Mouse (Mus musculus): ENCODE measurements around the gene Mrpl20. TPM values are rescaled to one million over a fixed set of nuclear protein-coding genes. Genes with fewer than 3 reads are reported as not detected.
A peak's percentile ranks its signal among the peaks of the same experiment; 100 is the strongest.

Gene Mrpl20
- polyA plus RNA-seq, 2 experiments from 2014 or later = 160 to 164 TPM

DNA sequence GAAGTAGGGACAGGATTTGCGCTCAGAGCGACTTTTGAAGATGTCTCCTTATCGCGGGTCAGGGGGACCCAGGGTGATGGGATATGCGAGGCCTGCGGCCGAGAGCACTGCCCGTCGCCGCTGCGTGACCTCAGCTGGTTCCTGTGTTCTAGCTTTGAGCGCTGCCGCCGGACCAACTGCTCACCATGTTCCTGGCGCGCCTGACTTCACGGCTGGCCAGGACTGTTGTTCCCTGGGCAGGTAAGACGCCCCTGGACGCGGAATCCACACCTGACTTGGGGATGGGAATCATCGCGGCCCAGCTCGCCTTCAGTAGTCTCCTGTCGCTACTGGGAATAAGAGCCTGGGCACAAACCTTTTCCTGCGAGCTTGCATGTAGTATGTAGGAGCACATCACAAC is 29.2 kb downstream of the Mrpl20 start:
- no peak for ATAC-seq

DNA sequence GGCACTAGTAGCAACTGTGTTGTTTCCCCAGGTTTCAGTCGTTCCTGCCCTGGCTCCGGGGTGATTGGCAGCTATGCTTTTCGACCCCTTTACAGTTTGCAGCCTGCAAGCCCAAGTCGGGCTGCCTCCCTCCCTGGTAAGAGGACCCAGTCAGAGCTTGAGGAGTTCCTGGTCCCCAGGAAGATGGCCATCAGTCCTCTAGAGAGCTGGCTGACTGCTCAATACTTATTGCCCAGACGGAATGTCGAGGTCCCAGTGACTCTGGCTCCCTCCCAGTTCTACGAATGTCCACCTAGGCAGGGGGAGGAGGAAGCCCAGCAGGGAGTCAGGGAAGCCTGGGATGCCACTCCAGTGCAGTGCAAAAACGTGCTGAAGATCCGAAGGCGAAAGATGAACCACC is 29.6 kb downstream of the Mrpl20 start:
- ATAC-seq = no peak

GRCm38 (mm10) chr4:155833234-155833633 is 30.6 kb downstream of the Mrpl20 start:
- no peak for ATAC-seq

DNA sequence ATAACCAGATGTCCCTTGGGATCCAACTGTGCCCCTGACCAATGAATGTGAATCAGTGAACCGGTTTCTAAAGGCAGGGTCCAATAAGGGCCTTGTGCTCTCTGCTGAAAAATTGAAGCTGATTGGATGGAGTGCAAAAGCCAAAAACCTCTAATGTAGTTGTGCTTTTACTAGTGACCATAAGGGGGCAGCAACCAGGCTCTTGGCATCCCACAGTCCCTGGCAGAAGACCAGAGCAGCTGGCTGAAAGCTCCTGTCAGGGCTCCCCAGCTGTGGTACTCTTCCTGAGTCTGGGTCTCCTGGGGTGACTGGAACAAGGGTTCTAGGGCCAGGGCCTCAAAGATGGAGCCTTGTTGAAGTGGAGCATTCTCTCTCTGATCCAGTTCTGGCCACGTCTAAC is 31.2 kb downstream of the Mrpl20 start:
- ATAC-seq = peak; percentile 48

DNA sequence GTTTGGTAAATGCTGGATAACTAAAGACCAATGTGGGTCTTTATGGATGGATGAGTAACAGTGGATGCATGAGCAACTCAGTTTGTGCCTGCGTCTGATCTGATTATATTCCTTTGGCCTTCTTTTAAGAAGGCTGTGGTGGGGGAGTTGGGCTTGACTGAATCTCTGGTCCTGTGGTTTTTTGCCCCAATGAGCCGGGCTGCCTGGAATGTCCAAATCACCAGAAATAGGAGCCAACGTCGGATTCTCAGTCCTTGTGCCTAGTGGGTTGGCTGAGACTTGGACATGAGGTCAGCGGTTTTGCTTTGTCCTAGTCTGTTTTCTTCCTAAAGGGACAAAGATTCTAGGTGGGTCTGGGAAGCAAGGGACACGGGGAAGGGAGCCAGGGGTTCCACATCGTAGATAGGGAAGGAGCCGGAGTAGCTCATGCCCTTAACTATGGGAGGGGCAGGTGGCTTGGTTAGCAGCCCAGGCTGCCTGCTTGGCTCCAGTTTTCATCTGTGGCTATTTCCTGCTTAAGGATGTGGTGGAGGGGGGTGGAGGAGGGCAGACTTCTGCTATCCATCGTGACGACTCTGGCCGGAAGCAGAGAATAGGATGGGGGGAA is 34.8 kb downstream of the Mrpl20 start:
- ATAC-seq = no peak

DNA sequence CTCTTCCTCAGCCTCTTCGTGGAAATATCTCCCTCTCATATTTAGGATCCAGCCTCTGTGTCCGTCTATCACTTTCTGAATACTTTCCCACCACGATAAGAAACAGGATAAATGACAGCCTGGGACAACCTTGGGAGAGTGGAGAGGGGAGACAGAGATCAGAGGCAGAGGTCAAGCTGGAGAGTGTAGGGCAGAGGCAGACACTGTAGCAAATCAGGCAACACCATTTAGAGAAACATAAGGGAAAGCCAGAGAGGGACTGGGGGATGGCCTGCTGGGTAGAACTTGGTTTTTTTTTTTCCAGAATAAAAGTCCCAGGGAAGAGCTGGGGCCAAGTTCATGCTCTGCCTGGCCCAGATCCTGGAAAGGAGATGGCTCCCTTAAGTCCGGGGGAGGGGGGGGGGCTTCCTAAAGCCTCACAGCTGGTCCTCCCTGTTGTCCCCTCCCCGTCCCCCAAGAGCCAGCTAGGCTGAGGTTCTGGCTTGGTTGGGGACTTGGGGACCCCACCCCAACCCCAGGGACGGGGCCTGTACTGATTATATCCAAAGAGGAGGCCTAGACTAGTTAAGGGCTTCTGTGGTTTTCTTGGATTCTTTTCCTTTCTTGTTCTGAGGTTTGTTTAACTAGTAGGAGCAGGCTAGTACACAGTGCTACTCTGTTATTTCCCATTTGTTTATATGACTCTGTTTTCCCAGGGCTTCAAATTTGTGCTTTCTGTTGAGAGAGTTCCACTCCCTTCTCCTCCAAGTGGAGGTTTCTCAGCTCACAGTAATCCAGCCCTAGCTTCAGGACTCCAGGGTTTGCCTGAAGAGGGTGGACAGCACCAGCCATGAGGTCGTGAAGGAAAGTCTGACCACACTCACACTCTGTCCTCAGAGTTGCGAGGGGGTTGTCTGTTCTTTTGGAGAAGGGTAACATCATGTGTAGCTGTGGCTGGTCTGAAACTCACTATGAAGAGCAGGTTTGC is 35.8 kb downstream of the Mrpl20 start:
- no peak for ATAC-seq

DNA sequence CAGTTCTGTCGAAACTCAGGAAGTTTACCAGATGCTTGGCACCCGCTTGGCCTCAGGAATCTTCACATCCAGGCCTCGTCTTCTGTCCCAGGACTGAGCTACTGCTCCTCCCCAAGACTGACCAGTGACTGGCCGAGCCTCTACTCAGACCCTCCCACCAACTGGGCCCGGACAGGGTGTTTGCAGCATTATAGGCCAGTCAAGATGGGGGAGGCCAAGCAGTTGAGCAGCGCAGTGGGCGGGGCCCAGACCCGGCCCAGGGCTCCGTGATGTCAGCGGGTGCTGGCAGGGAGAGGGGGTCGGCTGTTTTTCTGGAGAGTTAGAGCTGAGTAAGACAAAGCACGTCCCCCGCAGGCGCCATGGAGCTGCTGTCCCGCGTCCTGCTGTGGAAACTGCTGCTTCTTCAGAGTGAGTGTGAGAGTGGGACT is 36.8 kb downstream of the Mrpl20 start, which contains the start of gene Mxra8:
TSS of gene Mxra8 (plus strand) at position 198 of the 428 bp plus-strand sequence.
- no peak for ATAC-seq

DNA sequence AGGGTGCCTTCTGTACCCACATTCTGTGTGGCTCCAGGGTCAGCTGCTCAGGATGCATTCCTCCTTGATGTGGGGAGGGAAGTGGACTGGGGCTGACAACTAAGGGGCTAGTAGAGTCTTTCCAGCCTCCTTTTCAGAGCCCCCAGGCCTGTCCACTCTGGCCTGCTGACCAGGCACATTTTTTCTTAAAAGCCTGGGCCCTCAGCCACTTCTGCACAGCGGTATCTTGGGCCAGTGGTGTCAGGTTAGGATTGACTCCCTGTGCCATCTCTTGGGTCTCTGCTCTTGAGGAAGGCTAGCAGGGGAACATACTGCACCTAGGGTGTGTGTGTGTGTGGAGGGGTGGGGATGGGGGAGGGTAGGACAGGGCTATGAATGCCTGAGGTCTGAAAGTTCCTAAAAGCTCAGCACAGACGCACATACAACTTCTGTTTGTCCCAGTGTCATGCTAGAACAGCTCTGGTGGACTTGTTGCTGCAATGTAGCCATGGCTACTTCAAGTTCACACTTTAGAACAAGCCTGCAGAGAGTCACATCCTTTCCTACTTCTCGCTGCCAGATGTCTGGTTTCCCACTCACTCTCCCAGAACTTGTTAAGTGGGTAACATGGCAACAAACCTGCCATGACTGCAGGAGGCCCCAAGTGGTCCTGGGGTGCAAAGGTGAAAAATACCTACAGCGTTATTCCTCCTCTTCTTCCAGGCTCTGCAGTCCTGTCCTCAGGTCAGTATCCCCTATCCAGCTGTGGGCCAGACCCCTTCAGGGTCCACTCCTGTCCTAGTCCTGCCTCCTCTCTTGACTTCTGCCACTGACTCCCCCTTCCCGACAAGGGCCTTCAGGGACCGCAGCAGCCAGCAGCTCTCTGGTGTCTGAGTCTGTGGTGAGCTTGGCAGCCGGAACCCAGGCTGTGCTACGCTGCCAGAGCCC is 37.7 kb downstream of the Mrpl20 start:
- ATAC-seq = no peak

GRCm38 (mm10) chr4:155841003-155841454 is 38.4 kb downstream of the Mrpl20 start:
- ATAC-seq = peak; percentile 92

- peak; percentile 34 for ATAC-seq
These were observed 39.1 kb downstream of the Mrpl20 start for GRCm38 (mm10) chr4:155841651-155842270.

GRCm38 (mm10) chr4:155843231-155843630 is 40.6 kb downstream of the Mrpl20 start:
- no peak for ATAC-seq

- peak; percentile 83 for ATAC-seq
These were observed 44.3 kb downstream of the Mrpl20 start, which contains the start of gene Dvl1 for GRCm38 (mm10) chr4:155846871-155847578. Gene Dvl1 (plus strand): TSS chr4:155847402.

DNA sequence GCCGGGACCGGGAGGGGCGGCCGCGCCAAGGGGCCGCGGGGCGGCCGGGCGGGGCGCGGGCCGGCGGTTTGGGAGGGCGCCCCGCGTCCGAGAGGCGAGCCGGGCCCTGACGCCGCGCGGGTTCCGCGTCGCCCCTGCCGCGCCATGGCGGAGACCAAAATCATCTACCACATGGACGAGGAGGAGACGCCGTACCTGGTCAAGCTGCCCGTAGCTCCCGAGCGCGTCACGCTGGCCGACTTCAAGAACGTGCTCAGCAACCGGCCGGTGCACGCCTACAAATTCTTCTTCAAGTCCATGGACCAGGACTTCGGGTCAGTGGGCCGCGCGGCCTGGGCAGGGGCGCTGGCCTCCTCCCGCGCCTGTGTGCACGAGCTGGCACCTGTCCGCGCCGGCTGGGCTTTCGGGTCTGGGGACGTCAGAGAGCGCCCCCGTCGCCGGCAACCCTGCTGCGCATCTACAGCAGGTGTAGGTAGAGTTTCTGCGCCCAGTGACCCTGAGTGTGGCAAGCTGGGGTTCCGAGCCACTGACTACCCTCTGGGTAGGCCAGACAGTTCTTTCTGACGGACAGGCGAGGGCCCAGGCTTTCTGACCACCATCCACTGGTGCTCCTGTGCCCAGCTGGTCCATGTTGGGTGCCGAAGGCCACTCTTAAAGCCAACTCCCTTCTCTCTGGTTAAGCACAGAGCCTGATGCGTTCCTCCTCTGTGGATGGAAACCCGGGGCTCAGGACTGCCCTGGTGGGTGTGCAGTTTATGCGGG is 45.1 kb downstream of the Mrpl20 start:
- no peak for ATAC-seq

- ATAC-seq = no peak
These were observed 45.9 kb downstream of the Mrpl20 start for GRCm38 (mm10) chr4:155848434-155849095.

DNA sequence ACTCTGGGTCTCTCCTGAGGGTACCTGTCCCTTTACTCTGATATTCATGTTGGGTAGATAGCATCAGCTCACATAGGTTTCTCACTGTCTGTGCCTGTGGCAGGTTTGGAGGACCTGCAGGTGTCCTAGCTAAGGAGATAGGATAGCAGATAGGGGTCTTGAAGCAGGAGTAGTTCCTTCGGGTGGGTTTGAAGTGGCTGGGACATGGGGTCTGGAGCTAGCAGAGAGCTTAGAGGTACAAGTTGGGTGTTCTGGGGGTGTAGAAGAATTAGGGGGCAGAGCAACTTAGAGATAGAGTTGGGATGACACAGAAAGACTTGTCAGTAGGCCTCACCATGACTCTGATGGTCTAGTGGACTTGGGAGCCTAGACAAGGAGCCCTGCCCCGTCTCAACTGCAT is 46.7 kb downstream of the Mrpl20 start:
- ATAC-seq = no peak

DNA sequence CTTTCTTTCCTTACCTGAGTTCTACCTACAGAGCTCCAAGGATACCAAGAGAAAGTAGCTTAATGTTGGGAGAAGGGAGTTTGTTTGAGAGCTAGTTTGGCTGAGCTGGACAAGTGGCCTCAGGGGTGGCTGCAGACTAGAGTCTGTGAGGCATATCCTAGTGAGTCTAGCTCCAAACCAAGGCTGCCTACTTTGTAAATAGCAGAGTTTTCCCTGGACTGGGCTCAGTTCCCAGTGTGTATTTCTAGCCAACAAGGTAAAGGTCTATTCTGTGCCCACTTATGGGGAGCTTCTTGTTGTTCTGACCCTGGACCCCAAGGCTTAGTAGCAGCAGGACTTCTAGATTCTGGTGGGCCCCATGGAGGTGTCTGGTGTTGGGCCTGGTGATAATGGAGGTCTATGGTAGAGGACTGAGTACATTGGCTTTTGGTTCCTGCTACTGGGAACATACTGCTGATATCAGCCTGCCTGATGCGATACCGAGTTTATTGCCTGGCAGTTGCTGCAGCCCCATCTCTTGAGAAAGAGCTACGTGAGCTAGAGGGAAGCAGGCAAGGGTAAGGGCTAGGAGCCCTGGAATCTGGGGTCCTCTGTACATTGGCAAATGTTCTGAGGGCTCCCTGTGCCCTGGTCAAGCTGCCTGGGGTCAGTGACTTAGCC is 47.2 kb downstream of the Mrpl20 start:
- ATAC-seq = no peak

DNA sequence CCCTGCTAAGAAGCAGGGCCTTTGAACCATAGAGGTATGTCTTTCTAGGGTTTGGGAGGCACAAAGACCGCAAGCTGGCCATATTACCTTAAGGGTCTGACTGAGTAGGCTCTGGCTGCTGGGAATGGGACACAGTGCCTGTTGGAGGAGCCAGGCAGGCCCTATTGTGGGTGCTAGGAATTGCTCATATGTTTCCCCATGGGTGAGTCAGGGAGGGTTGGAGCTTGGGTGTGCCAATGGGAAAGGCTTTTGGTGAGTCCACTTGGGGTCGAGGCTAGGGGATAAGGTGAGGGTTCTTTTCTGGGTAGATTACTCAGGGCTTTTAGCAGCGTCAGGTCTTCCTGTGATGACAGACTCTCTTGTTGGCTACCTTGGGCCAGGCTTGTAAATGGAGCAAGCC is 48.7 kb downstream of the Mrpl20 start:
- no peak for ATAC-seq

GRCm38 (mm10) chr4:155851951-155852411 is 49.3 kb downstream of the Mrpl20 start:
- ATAC-seq = no peak

GRCm38 (mm10) chr4:155853421-155853820 is 50.7 kb downstream of the Mrpl20 start:
- no peak for ATAC-seq

Measured in activated CD4-positive, CD25-positive, alpha-beta regulatory T cell, adult 4 months (primary cell).